Mouse (Mus musculus): Measurements from ENCODE around the gene Olfr303. TPM values are rescaled to one million over a fixed set of nuclear protein-coding genes. Genes with fewer than 3 reads are reported as not detected.
"Not testable (repeated sequence)": the region's sequence is repeated elsewhere in the genome, so short reads cannot be mapped to it uniquely, and the experiment has no call there.

Olfr303 gene
- polyA plus RNA-seq (2015; fragmentation: Nextera tagmentation; extraction: Ambion mirVana) = not detected in 2 replicates

DNA sequence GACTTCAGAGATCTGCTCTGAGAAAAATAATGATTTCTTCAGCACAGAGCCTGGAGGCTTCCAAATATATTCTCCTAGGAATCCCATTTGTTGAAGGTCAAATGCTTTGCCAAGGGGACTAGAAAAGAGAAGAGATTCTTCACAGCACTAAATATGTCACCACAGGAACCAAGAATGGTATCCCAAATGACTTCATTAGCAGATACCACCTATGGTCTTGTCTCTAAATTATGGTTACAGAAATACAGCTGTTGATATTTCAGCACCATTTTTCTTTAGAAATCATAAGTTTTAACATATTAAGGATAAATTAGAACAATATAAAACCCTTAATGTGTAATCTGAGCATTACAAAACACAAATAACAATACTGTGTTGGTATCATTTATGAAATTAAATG lies at the start of gene Olfr303:
TSS of gene Olfr303 (minus strand) at position 101 of the 400 bp plus-strand sequence.
- Histone ChIP-seq H3K9ac (no peak within 1 kb of the TSS), H3K4me1 (no peaks in the 10 kb centered on the region), H3K27ac (replicated peaks) (no peak within 1 kb of the TSS), H3K36me3 (no peaks in the 10 kb centered on the region), H3K9me3 (no peaks in the 10 kb centered on the region), H3K27me3 (replicated peaks) (no peaks in the 10 kb centered on the region), H3K4me2 (no peak within 1 kb of the TSS), H3K4me3 (no peak within 1 kb of the TSS)
- ATAC-seq (ENCODE audit: extremely low read depth, insufficient number of reproducible peaks, low FRiP score, low TSS enrichment) = no peak

DNA sequence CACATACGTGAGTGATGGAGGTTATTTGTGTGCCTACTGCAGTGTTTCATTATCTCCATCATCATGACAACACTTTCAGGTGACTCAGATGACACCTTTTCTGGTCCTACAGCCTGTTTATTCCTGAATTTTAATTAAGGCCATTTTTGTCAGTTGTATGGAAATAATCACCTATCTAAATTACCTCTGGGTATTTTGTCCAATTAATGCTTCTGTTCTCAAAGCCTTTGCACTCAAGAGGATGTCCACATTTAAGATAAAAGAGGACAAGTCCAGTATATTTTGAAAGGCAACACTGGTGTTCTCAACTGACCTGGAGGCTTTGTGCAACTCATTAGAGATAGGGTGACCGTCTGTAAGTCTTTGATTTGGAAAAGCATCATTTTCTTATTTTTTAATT lies 6.0 kb upstream of the Olfr303 start, which contains the start of gene Olfr301:
TSS of gene Olfr301 (plus strand) at position 301 of the 400 bp plus-strand sequence.
- Histone ChIP-seq H3K27ac (replicated peaks) (no peak within 1 kb of the TSS), H3K27me3 (replicated peaks) (no peaks in the 10 kb centered on the region), H3K9me3 (no peaks in the 10 kb centered on the region), H3K9ac (no peak within 1 kb of the TSS), H3K4me1 (no peaks in the 10 kb centered on the region), H3K36me3 (no peaks in the 10 kb centered on the region), H3K4me2 (no peak within 1 kb of the TSS), H3K4me3 (no peak within 1 kb of the TSS)
- ATAC-seq (ENCODE audit: extremely low read depth, insufficient number of reproducible peaks, low FRiP score, low TSS enrichment) = no peak
- WGBS = 61% methylated on average over 2 of the region's 2 CpGs

GRCm38 (mm10) chr7:86386558-86386957 lies 11.0 kb downstream of the Olfr303 start, which contains the start of gene Olfr304:
Gene Olfr304, minus strand, starts transcription at chr7:86386658.
- Histone ChIP-seq H3K9ac (no peak within 1 kb of the TSS), H3K9me3 (no peaks in the 10 kb centered on the region), H3K4me3 (no peak within 1 kb of the TSS), H3K4me1 (no peaks in the 10 kb centered on the region), H3K27ac (replicated peaks) (no peak within 1 kb of the TSS), H3K27me3 (replicated peaks) (no peaks in the 10 kb centered on the region), H3K36me3 (no peaks in the 10 kb centered on the region), H3K4me2 (no peak within 1 kb of the TSS)
- WGBS = 45% methylated on average over 1 of the region's 1 CpGs
- no peak for ATAC-seq (ENCODE audit: extremely low read depth, insufficient number of reproducible peaks, low FRiP score, low TSS enrichment)

- H3K27ac ChIP-seq (replicated peaks) = no peak overlapping the region
- H3K4me3 ChIP-seq = no peak overlapping the region
- no peak overlapping the region for H3K4me2 ChIP-seq
- H3K27me3 ChIP-seq (replicated peaks) = no peaks in the 10 kb centered on the region
- H3K9me3 ChIP-seq = no peaks in the 10 kb centered on the region
- H3K9ac ChIP-seq = no peak overlapping the region
- WGBS = 65% methylated on average over 3 of the region's 3 CpGs
- no peaks in the 10 kb centered on the region for H3K4me1 ChIP-seq
- H3K36me3 ChIP-seq = no peaks in the 10 kb centered on the region
- no peak; the same call in 1 of the 2 replicates for ATAC-seq (ENCODE audit: extremely low read depth, insufficient number of reproducible peaks, low FRiP score, low TSS enrichment)
Measured at GRCm38 (mm10) chr7:86385769-86386168, 11.8 kb downstream of the Olfr303 start.

DNA sequence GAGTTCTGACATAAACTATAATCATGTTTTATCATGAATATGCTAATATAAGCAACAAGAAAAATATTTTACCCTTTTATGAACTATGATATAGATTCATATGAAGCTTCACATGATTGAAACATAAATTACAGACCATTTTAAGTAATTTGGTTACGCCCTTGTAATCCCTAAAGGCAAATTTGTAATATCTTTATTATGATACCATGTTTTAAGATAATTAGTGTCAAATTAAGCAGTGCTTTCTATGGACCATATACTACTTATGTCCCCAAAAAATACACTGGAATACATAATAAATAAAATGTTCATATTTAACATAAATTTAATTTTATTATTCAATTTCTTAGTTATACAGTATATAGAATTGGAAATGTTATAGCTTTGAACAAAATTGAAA lies 30.8 kb downstream of the Olfr303 start, which contains the start of gene Olfr305:
TSS of gene Olfr305 (minus strand) at position 101 of the 400 bp plus-strand sequence.
- 61% methylated on average over 1 of the region's 1 CpGs for WGBS
- H3K27me3 ChIP-seq (replicated peaks) = no peaks in the 10 kb centered on the region
- ATAC-seq (ENCODE audit: extremely low read depth, insufficient number of reproducible peaks, low FRiP score, low TSS enrichment) = no peak

DNA sequence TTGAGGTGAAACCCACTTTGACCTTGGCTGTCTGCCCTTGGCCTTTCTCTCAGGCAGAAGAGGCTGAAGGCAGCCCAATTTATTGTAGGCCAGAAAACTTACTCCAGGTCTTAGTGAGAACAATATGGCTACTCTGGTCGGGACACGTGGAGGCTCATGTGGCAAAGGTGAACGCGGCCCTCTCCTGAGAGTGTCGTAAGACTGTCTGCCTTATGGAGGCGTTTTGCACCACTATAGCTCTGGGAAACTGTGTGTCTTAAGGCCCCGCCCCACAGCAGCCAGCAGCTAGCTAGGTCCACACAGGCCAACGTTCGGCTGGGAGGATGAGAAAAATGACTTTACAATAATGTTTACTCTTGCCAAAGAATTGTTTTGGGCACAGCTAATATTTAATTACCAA lies 51.3 kb downstream of the Olfr303 start:
- WGBS = 91% methylated on average over 9 of the region's 9 CpGs
- H3K27me3 ChIP-seq (replicated peaks); H3K4me3 ChIP-seq; H3K36me3 ChIP-seq; H3K4me2 ChIP-seq; ATAC-seq (ENCODE audit: extremely low read depth, insufficient number of reproducible peaks, low FRiP score, low TSS enrichment); H3K4me1 ChIP-seq; H3K27ac ChIP-seq (replicated peaks); H3K9me3 ChIP-seq; H3K9ac ChIP-seq: not testable (repeated sequence)

More for the DNA sequence above, 30.8 kb downstream of the Olfr303 start, which contains the start of gene Olfr305:
- Histone ChIP-seq H3K9me3 (no peaks in the 10 kb centered on the region), H3K4me2 (no peak within 1 kb of the TSS), H3K4me3 (no peak within 1 kb of the TSS), H3K36me3 (no peaks in the 10 kb centered on the region), H3K4me1 (no peaks in the 10 kb centered on the region), H3K9ac (no peak within 1 kb of the TSS), H3K27ac (replicated peaks) (no peak within 1 kb of the TSS)

DNA sequence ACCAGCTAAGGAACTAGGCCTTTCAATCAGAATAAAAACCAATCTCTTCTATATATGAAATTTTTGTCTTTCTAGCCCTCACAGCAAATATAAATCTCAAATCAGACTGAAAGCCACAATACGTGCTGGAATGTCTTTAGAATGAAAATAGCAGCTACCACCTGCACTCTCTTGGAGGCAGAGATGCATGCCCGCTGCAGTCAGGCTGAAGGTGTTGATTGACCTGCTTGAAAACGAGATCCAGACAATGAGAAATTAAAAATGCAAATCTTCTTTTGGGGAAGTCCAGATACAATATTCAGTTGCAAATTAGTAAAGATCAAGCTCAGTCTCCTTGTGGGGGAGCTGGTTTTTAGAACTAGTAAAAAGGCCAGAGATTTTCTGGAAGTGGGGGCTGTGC lies 53.3 kb downstream of the Olfr303 start:
- no peak overlapping the region for H3K27ac ChIP-seq (replicated peaks)
- no peak overlapping the region for H3K9ac ChIP-seq
- H3K4me1 ChIP-seq = no peaks in the 10 kb centered on the region
- no peak overlapping the region for H3K4me2 ChIP-seq
- H3K4me3 ChIP-seq = no peak overlapping the region
- WGBS = 59% methylated on average over 3 of the region's 3 CpGs
- H3K36me3 ChIP-seq = no peaks in the 10 kb centered on the region
- no peaks in the 10 kb centered on the region for H3K27me3 ChIP-seq (replicated peaks)
- H3K9me3 ChIP-seq = no peaks in the 10 kb centered on the region
- ATAC-seq (ENCODE audit: extremely low read depth, insufficient number of reproducible peaks, low FRiP score, low TSS enrichment) = no peak

DNA sequence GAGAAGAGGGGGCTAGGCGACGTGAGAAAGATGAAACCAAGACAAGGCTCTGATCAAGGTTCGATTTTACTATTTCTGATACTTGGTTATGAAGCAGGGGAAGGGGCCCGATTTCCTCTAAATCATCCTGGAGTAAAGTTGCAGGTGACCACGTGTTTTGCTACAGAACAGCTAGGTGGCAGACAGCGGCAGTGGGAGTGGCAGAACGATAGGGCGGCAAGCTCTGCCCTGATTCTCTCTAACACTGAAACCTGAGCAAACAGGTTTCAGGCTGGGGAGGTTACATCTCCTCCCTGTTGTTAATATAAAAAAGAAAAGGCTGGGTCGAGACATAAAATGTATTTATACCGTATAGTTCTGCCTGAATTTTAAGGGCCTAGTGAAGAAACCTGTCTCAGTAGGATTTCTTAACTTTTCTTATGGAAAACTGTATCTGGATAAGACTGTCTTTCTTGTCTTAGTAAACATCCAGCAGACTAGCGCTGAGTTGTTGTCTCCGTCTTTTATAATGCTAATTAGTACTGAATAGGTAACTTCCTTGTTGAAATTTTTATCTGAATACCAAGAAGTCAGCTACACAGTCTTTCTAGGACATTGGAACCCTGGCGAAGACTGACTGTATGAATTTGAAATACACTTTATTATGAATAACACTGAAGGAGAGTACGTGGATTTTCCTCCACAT lies 54.6 kb downstream of the Olfr303 start:
- Histone ChIP-seq H3K27me3 (replicated peaks) (no peaks in the 10 kb centered on the region), H3K9me3 (no peaks in the 10 kb centered on the region), H3K27ac (replicated peaks) (no peak overlapping the region), H3K9ac (no peak overlapping the region), H3K4me2 (no peak overlapping the region), H3K36me3 (no peaks in the 10 kb centered on the region), H3K4me1 (no peaks in the 10 kb centered on the region), H3K4me3 (no peak overlapping the region)
- WGBS = 70% methylated on average over 14 of the region's 14 CpGs
- ATAC-seq (ENCODE audit: extremely low read depth, insufficient number of reproducible peaks, low FRiP score, low TSS enrichment) = no peak

Other genes with a start within 250 kb of the Olfr303 start
- gene Vmn2r75, start 226.0 kb downstream of the Olfr303 start, polyA plus RNA-seq (2015; fragmentation: Nextera tagmentation; extraction: Ambion mirVana) = not detected in 2 replicates
- not detected in 2 replicates for gene Vmn2r76, start 151.5 kb downstream of the Olfr303 start, polyA plus RNA-seq (2015; fragmentation: Nextera tagmentation; extraction: Ambion mirVana)
- not detected in 2 replicates for gene Olfr310, start 120.6 kb downstream of the Olfr303 start, polyA plus RNA-seq (2015; fragmentation: Nextera tagmentation; extraction: Ambion mirVana)
- gene Olfr309, start 84.1 kb downstream of the Olfr303 start, polyA plus RNA-seq (2015; fragmentation: Nextera tagmentation; extraction: Ambion mirVana) = not detected in 2 replicates
- not detected in 2 replicates for gene Olfr308, start 72.2 kb downstream of the Olfr303 start, polyA plus RNA-seq (2015; fragmentation: Nextera tagmentation; extraction: Ambion mirVana)
- gene Olfr307, start 60.2 kb downstream of the Olfr303 start, polyA plus RNA-seq (2015; fragmentation: Nextera tagmentation; extraction: Ambion mirVana) = not detected in 2 replicates
- gene Olfr305, start 30.9 kb downstream of the Olfr303 start, polyA plus RNA-seq (2015; fragmentation: Nextera tagmentation; extraction: Ambion mirVana) = not detected in 2 replicates
- not detected in 2 replicates for gene Olfr304, start 11.1 kb downstream of the Olfr303 start, polyA plus RNA-seq (2015; fragmentation: Nextera tagmentation; extraction: Ambion mirVana)
- gene Olfr301, start 6.1 kb upstream of the Olfr303 start, polyA plus RNA-seq (2015; fragmentation: Nextera tagmentation; extraction: Ambion mirVana) = not detected in 2 replicates
- gene Olfr299, start 62.1 kb upstream of the Olfr303 start, polyA plus RNA-seq (2015; fragmentation: Nextera tagmentation; extraction: Ambion mirVana) = not detected in 2 replicates
- not detected in 2 replicates for gene Olfr298, start 94.7 kb upstream of the Olfr303 start, polyA plus RNA-seq (2015; fragmentation: Nextera tagmentation; extraction: Ambion mirVana)
- gene Olfr297, start 122.2 kb upstream of the Olfr303 start, polyA plus RNA-seq (2015; fragmentation: Nextera tagmentation; extraction: Ambion mirVana) = not detected in 2 replicates
- not detected in 2 replicates for gene Olfr295, start 186.1 kb upstream of the Olfr303 start, polyA plus RNA-seq (2015; fragmentation: Nextera tagmentation; extraction: Ambion mirVana)
- not detected in 2 replicates for gene Olfr294, start 218.9 kb upstream of the Olfr303 start, polyA plus RNA-seq (2015; fragmentation: Nextera tagmentation; extraction: Ambion mirVana)